Mouse (Mus musculus) heart, embryonic 15.5 days (tissue): ENCODE measurements around the gene Slc38a4. TPM values are rescaled to one million over a fixed set of nuclear protein-coding genes. Genes with fewer than 3 reads are reported as not detected.

ENCODE experiments used
- ATAC-seq: fragments of 200-750 bp; cut with Nextera tagmentation; replicated peaks from 2 replicates; pipeline ENCODE4 v1.8.0; 2017; ENCODE audit warnings: low read depth, moderate TSS enrichment; ENCODE audit not compliant: insufficient number of reproducible peaks, insufficient read depth, low FRiP score
- H3K27ac ChIP-seq: fragments of 300-500 bp; sonication (generic); 2 replicates; pipeline ENCODE4 v1.5.1; 2015; ENCODE audit warnings: mild to moderate bottlenecking, inconsistent platforms
- H3K27me3 ChIP-seq: fragments of 300-500 bp; sonication (generic); 2 replicates; pipeline ENCODE4 v1.6.1; 2015; ENCODE audit warnings: inconsistent platforms
- H3K36me3 ChIP-seq: fragments of 300-500 bp; sonication (generic); 2 replicates; pipeline ENCODE4 v1.6.1; 2015; ENCODE audit warnings: mild to moderate bottlenecking, inconsistent platforms
- H3K4me1 ChIP-seq: fragments of 300-500 bp; sonication (generic); replicated peaks from 2 replicates; pipeline ENCODE4 v1.6.1; 2015; ENCODE audit warnings: inconsistent platforms
- H3K4me2 ChIP-seq: fragments of 300-500 bp; sonication (generic); 2 replicates; pipeline ENCODE4 v1.6.1; 2015; ENCODE audit warnings: inconsistent platforms, mild to moderate bottlenecking, moderate library complexity
- H3K4me3 ChIP-seq: fragments of 300-500 bp; sonication (generic); 2 replicates; pipeline ENCODE4 v1.5.1; 2015; ENCODE audit warnings: mild to moderate bottlenecking, inconsistent platforms
- H3K9ac ChIP-seq: fragments of 300-500 bp; sonication (generic); 2 replicates; pipeline ENCODE4 v1.6.1; 2015; ENCODE audit warnings: mild to moderate bottlenecking, inconsistent platforms
- H3K9me3 ChIP-seq: fragments of 300-500 bp; sonication (generic); replicated peaks from 2 replicates; pipeline ENCODE4 v1.6.1; 2016; ENCODE audit warnings: inconsistent platforms
- whole genome bisulfite sequencing: fragments of 180-500 bp; shearing (Covaris S2); methylation state at CpG from one replicate; pipeline ENCODE4 v1.1.7; 2015; ENCODE audit warnings: mixed read lengths; 5-methylcytosine and 5-hydroxymethylcytosine counted together
- polyA plus RNA-seq: library from polyadenylated mRNA; unstranded; fragments of >200 nt; fragmentation: Nextera tagmentation; extraction: Ambion mirVana; gene quantifications from 2 replicates; pipeline ENCODE4 v1.2.1, GENCODE M21; 2015

The Slc38a4 gene
- polyA plus RNA-seq, 1 experiment from 2014 or later = 103 TPM

- Histone ChIP-seq H3K9me3 (no peaks in the 10 kb centered on the region), H3K36me3 (peaks cover 10% of the 10 kb centered on the region; the same call in 1 of the 2 replicates)
- 72% methylated on average over 14 of the region's 14 CpGs for WGBS
Measured at GRCm38 (mm10) chr15:97011599-97012372, 44.0 kb downstream of the Slc38a4 start.

GRCm38 (mm10) chr15:97009271-97009670, 46.5 kb downstream of the Slc38a4 start:
- Histone ChIP-seq H3K4me3 (no peak overlapping the region), H3K9ac (no peak overlapping the region), H3K27ac (no peak overlapping the region), H3K27me3 (no peaks in the 10 kb centered on the region), H3K36me3 (peaks cover 7% of the 10 kb centered on the region; the same call in 1 of the 2 replicates), H3K4me1 (peaks cover 11% of the 10 kb centered on the region), H3K4me2 (no peak overlapping the region), H3K9me3 (no peaks in the 10 kb centered on the region)
- 74% methylated on average over 3 of the region's 3 CpGs for WGBS
- ATAC-seq = no peak

More at GRCm38 (mm10) chr15:97011599-97012372, 44.0 kb downstream of the Slc38a4 start:
- no peaks in the 10 kb centered on the region for H3K27me3 ChIP-seq
- no peak overlapping the region for H3K27ac ChIP-seq
- no peak overlapping the region for H3K4me3 ChIP-seq
- H3K4me1 ChIP-seq = peaks cover 6% of the 10 kb centered on the region; the same call in 1 of the 2 replicates
- H3K9ac ChIP-seq = no peak overlapping the region
- no peak overlapping the region for H3K4me2 ChIP-seq
- ATAC-seq = no peak

DNA sequence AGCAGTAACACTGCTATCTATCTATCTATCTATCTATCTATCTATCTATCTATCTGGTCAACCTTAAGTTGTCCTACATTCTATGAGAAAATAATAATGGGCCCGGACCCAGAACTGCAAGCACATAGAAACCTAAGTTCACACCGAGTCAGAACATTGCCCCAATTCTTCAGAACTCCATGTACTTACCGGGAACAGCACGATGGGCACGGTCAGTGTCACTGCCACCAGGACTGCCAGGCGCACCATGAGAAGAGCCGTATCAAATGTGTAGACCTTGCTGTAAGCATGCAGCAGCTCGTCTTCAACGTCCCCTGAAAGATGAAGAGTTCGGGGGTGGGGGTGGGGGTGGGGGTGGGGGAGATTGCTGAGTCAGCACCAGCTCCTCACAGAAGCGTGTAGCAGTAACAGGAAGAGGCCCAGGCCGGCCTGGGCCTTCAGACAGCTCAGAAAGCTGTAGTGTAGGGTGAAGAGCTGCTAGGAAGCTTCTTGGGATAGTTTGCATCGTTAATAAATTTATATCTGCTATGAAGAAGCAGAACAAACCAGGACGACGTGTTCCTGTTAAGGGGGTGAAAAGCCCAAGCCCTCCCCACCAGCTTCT, 50.0 kb downstream of the Slc38a4 start:
- Histone ChIP-seq H3K9ac (no peak overlapping the region), H3K9me3 (no peaks in the 10 kb centered on the region), H3K4me3 (no peak overlapping the region), H3K4me2 (no peak overlapping the region), H3K27ac (no peak overlapping the region), H3K4me1 (peaks cover 45% of the 10 kb centered on the region), H3K27me3 (no peaks in the 10 kb centered on the region), H3K36me3 (peaks cover 6% of the 10 kb centered on the region; the same call in 1 of the 2 replicates)
- 81% methylated on average over 15 of the region's 15 CpGs for WGBS
- no peak for ATAC-seq

GRCm38 (mm10) chr15:97004525-97004867, 51.3 kb downstream of the Slc38a4 start:
- Histone ChIP-seq H3K4me2 (peak overlapping the region; percentile 43), H3K36me3 (0 out of 2 replicates have a peak, but pooled peaks cover 2% of the 10 kb centered on the region), H3K4me1 (peaks cover 54% of the 10 kb centered on the region), H3K27ac (peak overlapping the region; percentile 89), H3K9ac (no peak overlapping the region), H3K9me3 (no peaks in the 10 kb centered on the region), H3K27me3 (no peaks in the 10 kb centered on the region), H3K4me3 (no peak overlapping the region; the same call in 1 of the 2 replicates)
- WGBS = 46% methylated on average over 7 of the region's 7 CpGs
- no peak for ATAC-seq

GRCm38 (mm10) chr15:97003851-97004524, 51.8 kb downstream of the Slc38a4 start:
- peak overlapping the region; percentile 43 for H3K4me2 ChIP-seq
- no peaks in the 10 kb centered on the region for H3K27me3 ChIP-seq
- 13% methylated on average over 10 of the region's 10 CpGs for WGBS
- ATAC-seq = peak; percentile 86
- H3K9ac ChIP-seq = 0 out of 2 replicates have a peak overlapping the region, but pooled peaks have one; percentile 7
- H3K27ac ChIP-seq = peak overlapping the region; percentile 89
- peaks cover 5% of the 10 kb centered on the region; the same call in 1 of the 2 replicates for H3K36me3 ChIP-seq
- H3K9me3 ChIP-seq = no peaks in the 10 kb centered on the region
- no peak overlapping the region; the same call in 1 of the 2 replicates for H3K4me3 ChIP-seq
- peaks cover 54% of the 10 kb centered on the region for H3K4me1 ChIP-seq

DNA sequence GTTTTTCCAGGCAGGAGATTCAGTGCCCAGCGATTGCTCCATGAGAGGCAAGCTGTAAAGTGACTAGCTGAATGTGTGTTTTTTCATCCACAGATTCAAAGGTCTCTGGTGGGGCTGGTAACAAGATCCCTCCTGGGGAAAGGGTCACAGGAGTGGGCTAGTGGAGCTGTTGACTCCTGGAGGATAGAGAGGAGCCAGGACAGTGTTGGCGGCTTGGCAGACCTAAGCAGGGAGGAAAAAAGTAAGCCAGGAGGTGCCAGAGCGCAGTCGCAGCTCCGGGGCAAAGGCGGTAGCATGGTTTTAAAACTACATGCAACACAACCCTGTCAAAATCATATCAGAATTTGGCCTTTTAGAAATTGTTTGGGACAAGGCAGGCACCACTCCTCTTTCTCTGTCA, 52.6 kb downstream of the Slc38a4 start:
- Histone ChIP-seq H3K27me3 (no peaks in the 10 kb centered on the region), H3K4me3 (no peak overlapping the region), H3K9me3 (no peaks in the 10 kb centered on the region), H3K4me1 (peaks cover 54% of the 10 kb centered on the region), H3K9ac (no peak overlapping the region), H3K36me3 (peaks cover 7% of the 10 kb centered on the region; the same call in 1 of the 2 replicates), H3K4me2 (no peak overlapping the region), H3K27ac (peak overlapping the region; percentile 89)
- no peak for ATAC-seq
- 73% methylated on average over 6 of the region's 6 CpGs for WGBS

GRCm38 (mm10) chr15:97002752-97003151, 53.0 kb downstream of the Slc38a4 start:
- no peak overlapping the region for H3K4me2 ChIP-seq
- no peaks in the 10 kb centered on the region for H3K9me3 ChIP-seq
- H3K27ac ChIP-seq = peak overlapping the region; percentile 89
- peaks cover 54% of the 10 kb centered on the region for H3K4me1 ChIP-seq
- no peaks in the 10 kb centered on the region for H3K27me3 ChIP-seq
- peaks cover 7% of the 10 kb centered on the region; the same call in 1 of the 2 replicates for H3K36me3 ChIP-seq
- ATAC-seq = no peak
- no peak overlapping the region for H3K4me3 ChIP-seq
- H3K9ac ChIP-seq = no peak overlapping the region
- WGBS = 75% methylated on average over 12 of the region's 12 CpGs

- no peaks in the 10 kb centered on the region for H3K9me3 ChIP-seq
- peak overlapping the region; percentile 67 for H3K27ac ChIP-seq
- no peak for ATAC-seq
- H3K36me3 ChIP-seq = peaks cover 14% of the 10 kb centered on the region; the same call in 1 of the 2 replicates
- H3K4me1 ChIP-seq = peaks cover 54% of the 10 kb centered on the region
- no peaks in the 10 kb centered on the region for H3K27me3 ChIP-seq
- H3K9ac ChIP-seq = no peak overlapping the region
- WGBS = 47% methylated on average over 7 of the region's 7 CpGs
- no peak overlapping the region for H3K4me2 ChIP-seq
- no peak overlapping the region for H3K4me3 ChIP-seq
Measured at GRCm38 (mm10) chr15:97001886-97002285, 53.9 kb downstream of the Slc38a4 start.

GRCm38 (mm10) chr15:97001416-97001815, 54.3 kb downstream of the Slc38a4 start:
- H3K27ac ChIP-seq = peak overlapping the region; percentile 67
- H3K27me3 ChIP-seq = no peaks in the 10 kb centered on the region
- H3K4me3 ChIP-seq = no peak overlapping the region
- peaks cover 54% of the 10 kb centered on the region for H3K4me1 ChIP-seq
- no peak overlapping the region for H3K9ac ChIP-seq
- no peaks in the 10 kb centered on the region for H3K9me3 ChIP-seq
- no peak overlapping the region for H3K4me2 ChIP-seq
- ATAC-seq = 0 out of 2 replicates have a peak, but pooled peaks have one; percentile 14
- peaks cover 18% of the 10 kb centered on the region; the same call in 1 of the 2 replicates for H3K36me3 ChIP-seq
- WGBS = 47% methylated on average over 12 of the region's 12 CpGs

- Histone ChIP-seq H3K9me3 (no peaks in the 10 kb centered on the region), H3K27ac (peak overlapping the region; percentile 67), H3K4me3 (no peak overlapping the region), H3K36me3 (peaks cover 20% of the 10 kb centered on the region; the same call in 1 of the 2 replicates), H3K27me3 (no peaks in the 10 kb centered on the region), H3K9ac (no peak overlapping the region), H3K4me2 (0 out of 2 replicates have a peak overlapping the region, but pooled peaks have one; percentile 1), H3K4me1 (peaks cover 50% of the 10 kb centered on the region)
- WGBS = 18% methylated on average over 17 of the region's 17 CpGs
- no peak for ATAC-seq
Measured at GRCm38 (mm10) chr15:97000319-97001251, 55.2 kb downstream of the Slc38a4 start.
